Comparison of ENCODE assay signal across 8 mouse cellular contexts in the genomic region with DNA sequence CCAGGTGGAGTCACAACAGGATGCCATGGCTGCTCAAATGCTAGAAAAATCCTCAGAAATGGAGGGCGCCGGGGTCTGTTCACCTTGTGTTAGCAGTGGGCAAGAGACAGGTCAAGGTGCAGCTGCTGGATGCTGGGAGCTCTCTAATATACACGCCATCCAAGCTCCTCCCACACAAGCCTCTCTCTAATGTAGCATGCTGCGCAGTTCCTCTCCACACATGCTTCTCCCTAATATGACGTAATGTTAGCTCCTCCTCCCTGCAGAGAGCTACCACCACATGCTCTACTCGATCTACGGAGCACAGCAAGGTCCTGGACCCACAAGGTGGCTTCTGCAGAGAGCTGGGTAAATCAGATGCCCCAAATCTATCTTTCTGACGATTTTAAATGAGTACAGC. TPM values are rescaled to one million over a fixed set of nuclear protein-coding genes. Genes with fewer than 3 reads are reported as not detected.
DNase-seq lines count a peak whose midpoint lies in the region; ATAC-seq and TF ChIP-seq lines count a peak whose summit lies in the region.

No protein-coding gene starts in this region.

- H3K4me2 ChIP-seq in liver, embryonic 14.5 days (ENCODE audit: low read depth) = peak overlapping the region; percentile 26; the same call in 1 of the 2 replicates
- H3K4me2 ChIP-seq in kidney, embryonic 14.5 days (replicated peaks; ENCODE audit: low read depth, low read length) = no peak overlapping the region

- H3K27me3 ChIP-seq in heart, embryonic 10.5 days (ENCODE audit: insufficient read depth, poor library complexity, severe bottlenecking) = no peaks in the 10 kb centered on the region
- no peaks in the 10 kb centered on the region for H3K27me3 ChIP-seq in liver, embryonic 14.5 days (ENCODE audit: control insufficient read depth, insufficient read depth, low read length)
- H3K27me3 ChIP-seq in kidney, embryonic 14.5 days (ENCODE audit: control insufficient read depth, insufficient read depth, low read length) = no peaks in the 10 kb centered on the region

- peak; percentile 56 for ATAC-seq in CD4-positive, CD25-positive, alpha-beta regulatory T cell, adult 4 months
- peak; percentile 63 for ATAC-seq in liver, embryonic 14.5 days (ENCODE audit: insufficient read depth)
- ATAC-seq in kidney, embryonic 14.5 days (ENCODE audit: low FRiP score, low TSS enrichment) = no peak

- H3K9me3 ChIP-seq in heart, embryonic 10.5 days = no peaks in the 10 kb centered on the region
- H3K9me3 ChIP-seq in liver, embryonic 14.5 days (ENCODE audit: control insufficient read depth, low read length) = no peaks in the 10 kb centered on the region
- no peaks in the 10 kb centered on the region for H3K9me3 ChIP-seq in kidney, embryonic 14.5 days (ENCODE audit: control insufficient read depth, low read length)

- no peak for TF ChIP-seq CTCF in liver, embryonic 14.5 days (IDR thresholded peaks at IDR 0.05; ENCODE audit: low read depth)

- WGBS in heart, embryonic 10.5 days = 73% methylated on average over 8 of the region's 8 CpGs
- WGBS in liver, embryonic 14.5 days (ENCODE audit: insufficient replicate concordance) = 29% methylated on average over 8 of the region's 8 CpGs
- 68% methylated on average over 8 of the region's 8 CpGs for WGBS in kidney, embryonic 14.5 days

- H3K9ac ChIP-seq in liver, embryonic 14.5 days (replicated peaks) = no peak overlapping the region
- no peak overlapping the region for H3K9ac ChIP-seq in kidney, embryonic 14.5 days (ENCODE audit: low read depth, low read length)

- H3K27ac ChIP-seq in heart, embryonic 10.5 days = no peak overlapping the region
- no peak overlapping the region for H3K27ac ChIP-seq in liver, embryonic 14.5 days
- no peak overlapping the region for H3K27ac ChIP-seq in kidney, embryonic 14.5 days (ENCODE audit: low read depth, low read length)

- intact Hi-C loops in heart, postnatal 36 days (cut with DNase I) = no loop called here

- no peaks in the 10 kb centered on the region for H3K36me3 ChIP-seq in heart, embryonic 10.5 days
- no peaks in the 10 kb centered on the region for H3K36me3 ChIP-seq in liver, embryonic 14.5 days (replicated peaks; ENCODE audit: control insufficient read depth, insufficient read depth, low read depth)
- no peaks in the 10 kb centered on the region for H3K36me3 ChIP-seq in kidney, embryonic 14.5 days (ENCODE audit: control insufficient read depth, insufficient read depth, low read length)

- no peaks in the 10 kb centered on the region for H3K4me1 ChIP-seq in heart, embryonic 10.5 days
- peaks cover 0 to 9% of the 10 kb centered on the region in 2 experiments; a peak in 1 of 4 replicates for H3K4me1 ChIP-seq in liver, embryonic 14.5 days (replicated peaks; ENCODE audit: control insufficient read depth in 2 of 2, insufficient read depth in 2 of 2, low read length in 1 of 2)
- 0 out of 2 replicates have a peak, but pooled peaks cover 3% of the 10 kb centered on the region for H3K4me1 ChIP-seq in kidney, embryonic 14.5 days (ENCODE audit: control insufficient read depth, insufficient read depth, low read length)

- no peak for TF ChIP-seq EP300 in liver, embryonic 14.5 days (IDR thresholded peaks at IDR 0.05; ENCODE audit: low read depth)

- H3K4me3 ChIP-seq in heart, embryonic 10.5 days = no peak overlapping the region
- H3K4me3 ChIP-seq in liver, embryonic 14.5 days (ENCODE audit: insufficient read depth in 1 of 2, low read depth in 2 of 2, low read length in 2 of 2) = no peak overlapping the region
- no peak overlapping the region for H3K4me3 ChIP-seq in kidney, embryonic 14.5 days (ENCODE audit: low read length)

- peak; percentile 69 for DNase-seq in heart, embryonic 10.5 days (ENCODE audit: low spot score)
- no peak for DNase-seq in heart, postnatal 36 days
- peak; percentile 78 for DNase-seq in cerebellum, postnatal 10 days
- DNase-seq in liver, embryonic 14.5 days (ENCODE audit: low read depth in 3 of 3, low spot score in 3 of 3) = peak in 2 of 3 experiments; percentile 6 to 20
- DNase-seq in urinary bladder, postnatal 4 days (ENCODE audit: low spot score in 2 of 2) = no peak
- DNase-seq in gastrocnemius, postnatal 4 days (ENCODE audit: low spot score in 2 of 2) = no peak

RNA-seq across cellular contexts. Expression of a gene that starts 50.8 kb away (rescaled TPM):
- 0.18 and 0.59 TPM in 2 replicates for polyA plus RNA-seq in heart, embryonic 10.5 days (2016; fragmentation: Nextera tagmentation; extraction: Ambion mirVana)
- not detected for total RNA-seq in heart, postnatal 36 days (2021)
- not detected for polyA plus RNA-seq in CD4-positive, CD25-positive, alpha-beta regulatory T cell, adult 4 months (2017; shearing (Covaris generic))
- polyA plus RNA-seq in liver, embryonic 14.5 days (2012; rRNA removed) = 0.08 and 0.09 TPM in 2 replicates
- 0.06 and 0.14 TPM in 2 replicates for polyA plus RNA-seq in liver, embryonic 14.5 days (2014; fragmentation: Nextera tagmentation; extraction: Ambion mirVana)
- 1.3 and 1.7 TPM in 2 replicates for polyA plus RNA-seq in kidney, embryonic 14.5 days (2014; fragmentation: Nextera tagmentation; extraction: Ambion mirVana)
- total RNA-seq in gastrocnemius, postnatal 4 days (2021) = not detected

Comparison
In these comparisons a context has a peak if more than half of its experiments do, and no peak if none do; other contexts are left out.
1. DNase-seq: peak in heart, embryonic 10.5 days (single experiment), cerebellum, postnatal 10 days (2 of 2) and liver, embryonic 14.5 days (2 of 3); none in heart, postnatal 36 days (0 of 2), urinary bladder, postnatal 4 days (0 of 2) and gastrocnemius, postnatal 4 days (0 of 2).